Comparison of ENCODE assay signal across 8 mouse cellular contexts in genomic region chr4:109165521-109166173, GRCm38 (mm10). TPM values are rescaled to one million over a fixed set of nuclear protein-coding genes. Genes with fewer than 3 reads are reported as not detected.
A peak's percentile ranks its signal among the peaks of the same experiment; 100 is the strongest.
DNase-seq lines count a peak whose midpoint lies in the region; ATAC-seq lines count a peak whose summit lies in the region.
"Had no signal": no experiment of that assay in that cellular context is flagged by ENCODE, and none has a peak within 500 bp of the region (broad histone marks: within the 10 kb centered on the region; RNA-seq: fewer than 3 reads in every experiment).

No protein-coding gene starts in this region.

- WGBS in forebrain, embryonic 15.5 days = 39% methylated on average over 12 of the region's 12 CpGs
- 38% methylated on average over 12 of the region's 12 CpGs for WGBS in hindbrain, embryonic 13.5 days

- no peaks in the 10 kb centered on the region for H3K9me3 ChIP-seq in forebrain, embryonic 15.5 days
- no peaks in the 10 kb centered on the region for H3K9me3 ChIP-seq in hindbrain, embryonic 13.5 days
- H3K9me3 ChIP-seq: midbrain, embryonic 12.5 days had no signal

- H3K9ac ChIP-seq in forebrain, embryonic 15.5 days (replicated peaks) = no peak overlapping the region
- H3K9ac ChIP-seq in hindbrain, embryonic 13.5 days = no peak overlapping the region
- H3K9ac ChIP-seq: midbrain, embryonic 12.5 days had no signal

- no peak overlapping the region for H3K4me3 ChIP-seq in forebrain, embryonic 15.5 days
- H3K4me3 ChIP-seq in hindbrain, embryonic 13.5 days = no peak overlapping the region
- H3K4me3 ChIP-seq: midbrain, embryonic 12.5 days had no signal

- peak; percentile 62 for DNase-seq in Muller cell, postnatal 12 days (ENCODE audit: inconsistent ontology term)
- peak; percentile 77 for DNase-seq in c-Kit-positive CD71-positive TER-119-positive erythroid progenitor cells, embryonic 14.5 days (ENCODE audit: low spot score)
- DNase-seq in left cerebral cortex, adult 11 months (ENCODE audit: low spot score) = peak; percentile 73
- peak; percentile 86 for DNase-seq in skeletal muscle tissue, adult 2 months (ENCODE audit: low read depth, low spot score)

- no peak overlapping the region for H3K4me2 ChIP-seq in forebrain, embryonic 15.5 days (replicated peaks)
- H3K4me2 ChIP-seq in hindbrain, embryonic 13.5 days = no peak overlapping the region
- H3K4me2 ChIP-seq: midbrain, embryonic 12.5 days had no signal

- no peak overlapping the region for H3K27ac ChIP-seq in forebrain, embryonic 15.5 days (replicated peaks)
- no peak overlapping the region for H3K27ac ChIP-seq in hindbrain, embryonic 13.5 days
- H3K27ac ChIP-seq: midbrain, embryonic 12.5 days had no signal

- H3K36me3 ChIP-seq in forebrain, embryonic 15.5 days = no peaks in the 10 kb centered on the region
- H3K36me3 ChIP-seq in hindbrain, embryonic 13.5 days = peaks cover 8% of the 10 kb centered on the region; the same call in 1 of the 2 replicates
- H3K36me3 ChIP-seq: midbrain, embryonic 12.5 days had no signal

- no peaks in the 10 kb centered on the region for H3K27me3 ChIP-seq in forebrain, embryonic 15.5 days
- no peaks in the 10 kb centered on the region for H3K27me3 ChIP-seq in hindbrain, embryonic 13.5 days
- H3K27me3 ChIP-seq: midbrain, embryonic 12.5 days had no signal

- ATAC-seq in forebrain, embryonic 15.5 days (replicated peaks) = 0 out of 2 replicates have a peak, but pooled peaks have one; percentile 57
- ATAC-seq in hindbrain, embryonic 13.5 days (ENCODE audit: low FRiP score) = peak; percentile 24; the same call in 1 of the 2 replicates
- ATAC-seq in megakaryocyte-erythroid progenitor cell, adult 5-6 weeks (replicated peaks; ENCODE audit: low FRiP score, low TSS enrichment, poor library complexity, severe bottlenecking) = peak; percentile 81

- H3K4me1 ChIP-seq in forebrain, embryonic 15.5 days = no peaks in the 10 kb centered on the region
- H3K4me1 ChIP-seq in hindbrain, embryonic 13.5 days (replicated peaks) = peaks cover 7% of the 10 kb centered on the region; the same call in 1 of the 2 replicates
- H3K4me1 ChIP-seq: midbrain, embryonic 12.5 days had no signal

RNA-seq across cellular contexts. Expression of gene Osbpl9, which starts 36.4 kb away (rescaled TPM):
- 76.7 and 78.5 TPM in 2 replicates for polyA plus RNA-seq in forebrain, embryonic 15.5 days (2015; fragmentation: Nextera tagmentation; extraction: Ambion mirVana)
- polyA plus RNA-seq in hindbrain, embryonic 13.5 days (2015; fragmentation: Nextera tagmentation; extraction: Ambion mirVana) = 90.1 and 92.1 TPM in 2 replicates
- 40.5 and 45.0 TPM in 2 replicates for total RNA-seq in megakaryocyte-erythroid progenitor cell, adult 5-6 weeks (2014; fragmentation: Nextera tagmentation)
- total RNA-seq in megakaryocyte-erythroid progenitor cell, adult 5-6 weeks (2017) = 42.8 and 57.6 TPM in 2 replicates

Comparison
In these comparisons a context has a peak if more than half of its experiments do, and no peak if none do; other contexts are left out.
1. ATAC-seq: peak in every context shown above with its lines; median percentile 81 in megakaryocyte-erythroid progenitor cell, adult 5-6 weeks; 57 in forebrain, embryonic 15.5 days; 24 in hindbrain, embryonic 13.5 days.